26 mouse cellular contexts compared by ENCODE assay signal in genomic region chr7:97766406-97767166, GRCm38 (mm10). TPM values are rescaled to one million over a fixed set of nuclear protein-coding genes. Genes with fewer than 3 reads are reported as not detected.
DNase-seq lines count a peak whose midpoint lies in the region; ATAC-seq and TF ChIP-seq lines count a peak whose summit lies in the region.
"Had no signal": no experiment of that assay in that cellular context is flagged by ENCODE, and none has a peak within 500 bp of the region (broad histone marks: within the 10 kb centered on the region; RNA-seq: fewer than 3 reads in every experiment).

No protein-coding gene starts in this region.

- no peaks in the 10 kb centered on the region for H3K36me3 ChIP-seq in macrophage (ENCODE audit: inconsistent target)
- no peaks in the 10 kb centered on the region for H3K36me3 ChIP-seq in lung, postnatal 0 days (ENCODE audit: insufficient read depth, low read length)
- no peaks in the 10 kb centered on the region for H3K36me3 ChIP-seq in hindbrain, embryonic 12.5 days
- H3K36me3 ChIP-seq: embryonic facial prominence, embryonic 13.5 days; heart, embryonic 10.5 days; midbrain, embryonic 12.5 days; neural tube, embryonic 13.5 days had no signal

- H3K4me3 ChIP-seq in cortical plate, adult 2 months (ENCODE audit: insufficient read depth, low read length) = no peak overlapping the region
- H3K4me3 ChIP-seq in macrophage (ENCODE audit: inconsistent target) = no peak overlapping the region
- no peak overlapping the region for H3K4me3 ChIP-seq in lung, postnatal 0 days (ENCODE audit: low read depth, low read length)
- no peak overlapping the region for H3K4me3 ChIP-seq in hindbrain, embryonic 12.5 days
- H3K4me3 ChIP-seq: embryonic facial prominence, embryonic 13.5 days; heart, embryonic 10.5 days; midbrain, embryonic 12.5 days; neural tube, embryonic 13.5 days had no signal

- no peak for ATAC-seq in CD4-positive, CD25-positive, alpha-beta regulatory T cell, adult 4 months
- ATAC-seq in lung, postnatal 0 days = no peak
- no peak for ATAC-seq in hindbrain, embryonic 12.5 days (ENCODE audit: low FRiP score)
- ATAC-seq: forebrain, embryonic 16.5 days had no signal

- H3K4me1 ChIP-seq in cortical plate, adult 2 months (ENCODE audit: control insufficient read depth, insufficient read depth, low read length) = peaks cover 10% of the 10 kb centered on the region
- no peaks in the 10 kb centered on the region for H3K4me1 ChIP-seq in lung, postnatal 0 days (ENCODE audit: insufficient read depth, low read depth, low read length)
- H3K4me1 ChIP-seq in hindbrain, embryonic 12.5 days = no peaks in the 10 kb centered on the region
- H3K4me1 ChIP-seq: heart, embryonic 10.5 days; midbrain, embryonic 12.5 days; neural tube, embryonic 13.5 days had no signal

- 61% methylated on average over 9 of the region's 9 CpGs for whole genome bisulfite sequencing in macrophage (ENCODE audit: missing documents)
- 58% methylated on average over 9 of the region's 9 CpGs for WGBS in lung, postnatal 0 days
- WGBS in hindbrain, embryonic 12.5 days = 84% methylated on average over 9 of the region's 9 CpGs

- H3K27ac ChIP-seq in cortical plate, adult 2 months (ENCODE audit: insufficient read depth, low read length) = peak overlapping the region; percentile 28; the same call in 1 of the 2 replicates
- H3K27ac ChIP-seq in macrophage = peak overlapping the region; percentile 85
- H3K27ac ChIP-seq in lung, postnatal 0 days (ENCODE audit: low read length) = no peak overlapping the region
- H3K27ac ChIP-seq in hindbrain, embryonic 12.5 days = no peak overlapping the region
- H3K27ac ChIP-seq: embryonic facial prominence, embryonic 13.5 days; heart, embryonic 10.5 days; hindbrain, embryonic 14.5 days; midbrain, embryonic 12.5 days; neural tube, embryonic 13.5 days had no signal

- TF ChIP-seq EP300 in lung, postnatal 0 days (IDR thresholded peaks at IDR 0.05) = no peak

- H3K9me3 ChIP-seq in lung, postnatal 0 days (ENCODE audit: low read length) = no peaks in the 10 kb centered on the region
- H3K9me3 ChIP-seq in hindbrain, embryonic 12.5 days (replicated peaks) = no peaks in the 10 kb centered on the region
- H3K9me3 ChIP-seq: embryonic facial prominence, embryonic 13.5 days; heart, embryonic 10.5 days; midbrain, embryonic 12.5 days; neural tube, embryonic 13.5 days had no signal

- H3K79me2 ChIP-seq in macrophage (ENCODE audit: inconsistent target) = no peaks in the 10 kb centered on the region

- no peaks in the 10 kb centered on the region for H3K27me3 ChIP-seq in lung, postnatal 0 days (replicated peaks; ENCODE audit: insufficient read depth, low read length)
- H3K27me3 ChIP-seq in hindbrain, embryonic 12.5 days = no peaks in the 10 kb centered on the region
- H3K27me3 ChIP-seq: embryonic facial prominence, embryonic 13.5 days; midbrain, embryonic 12.5 days; neural tube, embryonic 13.5 days had no signal

- no peak overlapping the region for H3K4me2 ChIP-seq in lung, postnatal 0 days (replicated peaks; ENCODE audit: low read depth, low read length)
- H3K4me2 ChIP-seq in hindbrain, embryonic 12.5 days (replicated peaks) = no peak overlapping the region
- H3K4me2 ChIP-seq: embryonic facial prominence, embryonic 13.5 days; hindbrain, embryonic 14.5 days; lung, embryonic 14.5 days; midbrain, embryonic 12.5 days; neural tube, embryonic 13.5 days had no signal

- TF ChIP-seq CTCF in cortical plate, adult 2 months (IDR thresholded peaks at IDR 0.05; ENCODE audit: extremely low read depth, insufficient read depth, low read length) = no peak
- TF ChIP-seq CTCF in lung, postnatal 0 days (IDR thresholded peaks at IDR 0.05) = no peak

- DNase-seq in kidney, adult 11 months = peak; percentile 27
- no peak for DNase-seq in kidney, postnatal 10 days
- DNase-seq in 3134 (ENCODE audit: extremely low read depth, insufficient read length, low spot score) = peak; percentile 77
- no peak for DNase-seq in lung, postnatal 0 days (ENCODE audit: low spot score)
- DNase-seq: adrenal gland, adult 2 months; B cell, adult 2 months; cerebellum, adult 11 months; cerebellum, postnatal 10 days; gastrocnemius, postnatal 36 days; heart, postnatal 14 days; layer of hippocampus, postnatal 36 days; lung, embryonic 14.5 days; lung, postnatal 4 days; spleen, adult 18-20 months; thymus, adult 2 months had no signal

- no peak for TF ChIP-seq POLR2A in cortical plate, adult 2 months (IDR thresholded peaks at IDR 0.05; ENCODE audit: extremely low read depth, insufficient read depth, low read length)

- H3K9ac ChIP-seq in lung, postnatal 0 days (replicated peaks; ENCODE audit: low read depth) = no peak overlapping the region
- H3K9ac ChIP-seq in hindbrain, embryonic 12.5 days = no peak overlapping the region
- H3K9ac ChIP-seq: embryonic facial prominence, embryonic 13.5 days; hindbrain, embryonic 14.5 days; lung, embryonic 14.5 days; midbrain, embryonic 12.5 days; neural tube, embryonic 13.5 days had no signal

RNA-seq across cellular contexts. Expression of gene Pak1, which starts 21.8 kb away (rescaled TPM):
- polyA plus RNA-seq in cortical plate, adult 2 months (2012; rRNA removed) = 391 and 412 TPM in 2 replicates
- total RNA-seq in macrophage (2018; cell fraction: chromatin; rRNA removed) = 10 to 100 TPM in 21 of 26 experiments, 1 to 10 TPM in 5; 5.6 to 43.3 (median 23.1) TPM
- 10 to 100 TPM; 20.2 to 63.0 (median 35.3) TPM for total RNA-seq in macrophage (2018; cell fraction: cytosol; rRNA removed)
- total RNA-seq in macrophage (2018; cell fraction: nucleus; rRNA removed) = 10 to 100 TPM in 24 of 26 experiments, 1 to 10 TPM in 2; 9.0 to 45.7 (median 24.7) TPM
- 26.4 to 32.8 TPM (median 31.0 TPM) in 3 replicates for polyA plus RNA-seq in macrophage (2018)
- 1 to 10 TPM; 4.7 to 5.8 TPM for polyA plus RNA-seq in CD4-positive, CD25-positive, alpha-beta regulatory T cell, adult 4 months (2017; shearing (Covaris generic))
- 6.7 and 6.9 TPM in 2 replicates for polyA plus RNA-seq in lung, postnatal 0 days (2015; fragmentation: Nextera tagmentation; extraction: Ambion mirVana)
- 110 and 111 TPM in 2 replicates for polyA plus RNA-seq in hindbrain, embryonic 12.5 days (2016; fragmentation: Nextera tagmentation; extraction: Ambion mirVana)

RNA-seq across cellular contexts. Expression of gene Aqp11, which starts 28.5 kb away (rescaled TPM):
- 25.9 and 29.0 TPM in 2 replicates for polyA plus RNA-seq in cortical plate, adult 2 months (2012; rRNA removed)
- 1 to 10 TPM in 3 of 26 experiments, under 1 TPM in 12, not detected in 11; 0.19 to 1.2 (median 0.66) TPM for total RNA-seq in macrophage (2018; cell fraction: chromatin; rRNA removed)
- under 1 TPM; 0.08 to 1.00 (median 0.41) TPM for total RNA-seq in macrophage (2018; cell fraction: cytosol; rRNA removed)
- 1 to 10 TPM in 4 of 26 experiments, under 1 TPM in 12, not detected in 10; 0.13 to 2.4 (median 0.54) TPM for total RNA-seq in macrophage (2018; cell fraction: nucleus; rRNA removed)
- polyA plus RNA-seq in macrophage (2018) = 0.16 to 0.70 TPM (median 0.52 TPM) in 3 replicates
- 1 to 10 TPM; 1.2 to 1.7 TPM for polyA plus RNA-seq in CD4-positive, CD25-positive, alpha-beta regulatory T cell, adult 4 months (2017; shearing (Covaris generic))
- polyA plus RNA-seq in lung, postnatal 0 days (2015; fragmentation: Nextera tagmentation; extraction: Ambion mirVana) = 4.2 TPM in 2 replicates
- 6.2 TPM in 2 replicates for polyA plus RNA-seq in hindbrain, embryonic 12.5 days (2016; fragmentation: Nextera tagmentation; extraction: Ambion mirVana)
- total RNA-seq: monocyte, adult 5-6 weeks had no signal

Comparison
In these comparisons a context has a peak if more than half of its experiments do, and no peak if none do; other contexts are left out.
1. DNase-seq: peak in kidney, adult 11 months (single experiment) and 3134 (single experiment); none in kidney, postnatal 10 days (single experiment) and lung, postnatal 0 days (single experiment).
2. H3K27ac ChIP-seq: peak in cortical plate, adult 2 months (single experiment) and macrophage (single experiment); none in lung, postnatal 0 days (single experiment) and hindbrain, embryonic 12.5 days (single experiment).